Mouse (Mus musculus) cerebellum, postnatal 14 days (tissue): ENCODE measurements at regions not wholly inside any gene's neighbourhood (a gene's known extent, or its start where the extent isn't known, plus 50 kb on each side); places are given as distances from the start of the nearest gene placed in this dataset.
"Not testable (repeated sequence)": the region's sequence is repeated elsewhere in the genome, so short reads cannot be mapped to it uniquely, and the experiment has no call there.

Experiments
- DNase-seq, 2 experiments: peaks; one replicate each; pipeline ENCODE4 v3.0.0; 2021; ENCODE audit warnings: mixed read lengths in 2 of 2

- DNase-seq = peak in 1 of 2 experiments; percentile 1
These were observed 1111.4 kb downstream of the H2al1n start for GRCm38 (mm10) chrX:15322207-15322839.

GRCm38 (mm10) chrX:15322958-15323357, 1112.0 kb downstream of the H2al1n start:
- DNase-seq = no peak

- DNase-seq = not testable (repeated sequence)
These were observed 1154.2 kb downstream of the H2al1n start for GRCm38 (mm10) chrX:15365135-15365534.
